Mouse (Mus musculus) small intestine, adult 2 months (tissue): ENCODE measurements around the gene Sdk2. TPM values are rescaled to one million over a fixed set of nuclear protein-coding genes. Genes with fewer than 3 reads are reported as not detected.

Source experiments
- H3K27ac ChIP-seq: fragments of 200-500 bp; 2 replicates; pipeline ENCODE4 v1.5.1; 2012; ENCODE audit warnings: low read depth, low read length, control low read depth, inconsistent platforms; ENCODE audit not compliant: insufficient read depth
- H3K27me3 ChIP-seq: fragments of 200-500 bp; 2 replicates; pipeline ENCODE4 v1.6.1; 2012; ENCODE audit warnings: mild to moderate bottlenecking, moderate library complexity, low read length, inconsistent platforms; ENCODE audit not compliant: control insufficient read depth, insufficient read depth
- H3K36me3 ChIP-seq: fragments of 200-500 bp; 2 replicates; pipeline ENCODE4 v1.6.1; 2012; ENCODE audit warnings: mild to moderate bottlenecking, low read length, control low read depth, inconsistent platforms; ENCODE audit not compliant: control insufficient read depth, insufficient read depth
- H3K4me1 ChIP-seq: fragments of 200-500 bp; 2 replicates; pipeline ENCODE4 v1.6.1; 2012; ENCODE audit warnings: low read length, inconsistent platforms, mixed read lengths; ENCODE audit not compliant: control insufficient read depth, insufficient read depth, insufficient read length
- H3K4me3 ChIP-seq: fragments of 200-500 bp; 2 replicates; pipeline ENCODE4 v1.5.1; 2012; ENCODE audit warnings: low read depth, mild to moderate bottlenecking, control low read depth, inconsistent platforms, low read length, moderate library complexity
- CTCF ChIP-seq: fragments of 200-500 bp; IDR thresholded peaks from 2 replicates; pipeline ENCODE4 v1.5.1; 2012; ENCODE audit warnings: low read depth, mild to moderate bottlenecking, control low read depth, inconsistent platforms, low read length, moderate library complexity, mixed read lengths; ENCODE audit not compliant: insufficient replicate concordance, insufficient read length; ENCODE audit errors: extremely low read depth
- POLR2A ChIP-seq: fragments of 200-500 bp; IDR thresholded peaks from 2 replicates; pipeline ENCODE4 v1.6.1; 2012; ENCODE audit warnings: low read depth, mild to moderate bottlenecking, control low read depth, inconsistent platforms, low read length, moderate library complexity
- WGBS: fragments of 180-500 bp; shearing (Covaris S2); methylation state at CpG from one replicate; pipeline ENCODE4 v1.1.7; 2018; 5-methylcytosine and 5-hydroxymethylcytosine counted together
- polyA plus RNA-seq: library from polyadenylated mRNA; depleted of rRNA; stranded (reverse); fragments of >200 nt; gene quantifications from 2 replicates; pipeline ENCODE4 v1.2.3, GENCODE M21; 2012

Sdk2 gene
- polyA plus RNA-seq, 1 experiment: 0.81 TPM

DNA sequence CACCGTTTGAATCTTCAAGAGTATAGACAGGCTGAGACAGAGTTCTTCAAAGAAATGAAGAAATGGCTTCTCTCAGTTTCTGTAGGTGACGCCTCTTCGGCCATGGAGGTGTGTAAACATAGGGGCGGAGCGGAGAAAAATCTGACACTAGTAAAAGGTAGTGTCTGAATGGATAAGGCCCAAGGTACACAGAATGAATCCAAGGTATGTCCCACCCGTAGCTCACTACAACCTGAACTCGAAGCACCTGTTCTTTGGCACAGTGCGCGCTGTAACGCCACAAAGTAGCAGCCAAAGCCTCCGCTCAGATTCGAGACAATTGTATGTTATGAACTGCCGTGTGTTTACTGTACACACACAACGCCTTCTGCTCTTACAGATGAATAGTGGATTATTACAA is 311.0 kb downstream of the Sdk2 start:
- Histone ChIP-seq H3K27me3 (no peaks in the 10 kb centered on the region), H3K4me3 (no peak overlapping the region), H3K36me3 (no peaks in the 10 kb centered on the region), H3K4me1 (peaks cover 3% of the 10 kb centered on the region; the same call in 1 of the 2 replicates), H3K27ac (no peak overlapping the region)
- WGBS: 49% methylated on average over 14 of the region's 14 CpGs
- no peak for TF ChIP-seq CTCF
- no peak for TF ChIP-seq POLR2A

DNA sequence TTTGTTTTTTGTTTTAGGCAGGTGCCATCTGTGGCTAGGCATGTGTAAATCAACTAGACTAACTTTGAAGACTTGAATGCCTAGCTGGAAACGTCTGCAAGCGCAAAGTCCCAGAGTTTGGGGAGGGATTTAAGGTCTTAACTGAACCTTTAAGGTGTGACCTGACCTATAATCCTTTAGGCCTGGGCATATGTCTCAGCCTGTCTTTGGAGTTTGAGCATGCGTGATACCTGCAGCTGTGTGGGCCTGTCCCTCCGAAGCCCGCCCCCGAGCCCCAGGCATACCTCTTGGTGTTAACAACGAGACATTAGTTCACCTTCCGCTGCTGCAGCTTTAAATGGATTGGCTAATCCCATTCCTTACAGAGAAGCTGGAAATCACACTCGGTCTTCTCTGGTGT is 312.0 kb downstream of the Sdk2 start:
- TF ChIP-seq POLR2A: no peak
- no peak for TF ChIP-seq CTCF
- 88% methylated on average over 9 of the region's 9 CpGs for WGBS
- Histone ChIP-seq H3K27ac (no peak overlapping the region), H3K4me1 (peaks cover 3% of the 10 kb centered on the region; the same call in 1 of the 2 replicates), H3K4me3 (no peak overlapping the region), H3K36me3 (no peaks in the 10 kb centered on the region), H3K27me3 (no peaks in the 10 kb centered on the region)

DNA sequence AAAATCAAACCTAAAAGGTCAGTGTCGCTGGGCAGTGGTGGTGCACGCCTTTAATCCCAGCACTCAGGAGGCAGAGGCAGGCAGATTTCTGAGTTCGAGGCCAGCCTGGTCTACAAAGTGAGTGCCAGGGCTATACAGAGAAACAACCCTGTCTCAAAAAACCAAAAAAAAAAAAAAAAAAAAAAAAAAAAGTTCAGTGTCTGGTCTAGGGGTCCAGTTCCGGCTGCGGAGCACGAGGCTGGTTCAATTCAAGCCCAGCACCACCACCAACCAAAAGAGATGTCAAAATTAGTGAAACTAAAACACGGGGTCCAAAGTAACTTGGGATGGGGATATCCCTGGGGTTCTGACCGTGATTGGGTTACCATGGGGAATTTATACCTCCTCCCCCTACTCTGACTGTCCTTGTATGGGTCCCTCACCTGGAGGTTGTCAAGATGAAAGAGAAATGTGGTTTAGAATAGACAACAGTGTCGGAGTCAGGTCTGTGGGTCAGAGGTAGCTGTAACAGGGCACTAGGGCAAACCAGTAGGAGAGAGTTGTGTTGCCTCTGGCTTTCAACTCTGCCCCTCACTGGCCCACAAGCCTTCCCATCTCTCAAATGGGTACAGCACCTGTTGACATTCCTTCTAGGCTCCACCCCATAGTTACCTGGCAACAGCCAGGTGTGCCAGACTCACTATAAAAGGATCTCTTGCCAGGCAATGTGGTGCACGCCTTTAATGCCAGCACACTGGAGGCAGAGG is 314.0 kb downstream of the Sdk2 start:
- Histone ChIP-seq H3K4me1 (peaks cover 10% of the 10 kb centered on the region), H3K4me3 (no peak overlapping the region), H3K27ac (no peak overlapping the region), H3K27me3 (no peaks in the 10 kb centered on the region), H3K36me3 (no peaks in the 10 kb centered on the region)
- no peak for TF ChIP-seq CTCF
- TF ChIP-seq POLR2A: no peak
- WGBS: 92% methylated on average over 10 of the region's 10 CpGs

DNA sequence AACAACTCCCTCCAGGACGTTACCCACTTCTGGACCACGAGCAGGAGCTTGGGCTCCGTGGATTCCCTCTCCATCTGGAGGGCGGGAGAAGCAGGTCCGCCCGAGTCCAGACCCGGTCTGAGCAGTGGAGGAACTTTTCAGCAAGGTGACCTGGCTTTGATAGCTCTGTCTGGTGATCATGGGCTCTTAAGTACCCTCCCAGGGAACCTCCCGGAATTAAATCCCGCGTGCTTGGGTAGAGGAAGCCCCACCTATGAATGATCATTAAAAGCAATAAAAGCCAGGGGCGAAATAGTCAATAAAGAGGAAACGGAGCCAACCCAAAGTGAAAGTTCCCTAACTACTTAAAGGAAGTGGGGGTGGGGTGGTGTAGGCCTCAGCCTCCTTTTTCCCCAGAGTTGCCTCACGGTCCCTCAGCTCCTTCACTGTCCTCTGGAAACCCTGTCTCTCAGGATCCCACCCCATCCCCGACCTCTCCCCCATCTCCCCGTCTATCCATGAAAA is 314.6 kb downstream of the Sdk2 start:
- WGBS: 5% methylated on average over 15 of the region's 15 CpGs
- H3K27me3 ChIP-seq: no peaks in the 10 kb centered on the region

DNA sequence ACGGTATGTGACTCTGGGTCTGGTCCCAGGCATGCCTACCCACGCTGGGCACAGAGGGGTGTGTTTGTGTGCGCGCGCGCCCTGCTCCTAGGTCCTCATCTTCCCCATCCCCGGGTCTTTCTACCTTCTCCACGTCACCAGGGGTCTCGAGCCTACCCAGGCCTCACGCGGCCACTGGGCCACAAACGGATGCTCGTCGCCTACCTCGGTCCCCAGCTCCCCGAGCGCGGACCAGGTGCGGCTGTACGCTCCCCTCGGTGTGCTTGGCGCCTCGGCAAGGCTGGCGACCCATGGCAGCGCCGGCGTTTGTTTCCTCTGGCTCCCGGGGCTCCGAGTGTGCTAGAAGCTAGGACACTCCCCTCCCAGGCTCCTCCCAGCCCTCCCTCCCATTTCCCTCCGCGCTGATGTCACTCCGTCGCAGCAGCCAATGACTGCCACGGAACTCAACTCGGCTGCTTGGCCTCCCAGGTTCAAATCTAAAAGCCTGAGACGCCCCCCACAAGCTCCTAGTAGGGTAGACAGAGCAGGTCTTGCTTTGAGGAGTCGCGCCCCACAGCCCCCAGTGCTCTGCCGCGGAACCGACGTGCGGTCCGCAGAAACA is 315.3 kb downstream of the Sdk2 start, which contains the start of gene Cdc42ep4:
Gene Cdc42ep4, minus strand, starts transcription at position 398 of the 601 bp plus-strand sequence.
- H3K36me3 ChIP-seq: no peaks in the 10 kb centered on the region
- H3K4me1 ChIP-seq: peaks cover 18% of the 10 kb centered on the region
- peak within 1 kb of the TSS; percentile 98 for H3K27ac ChIP-seq
- H3K4me3 ChIP-seq: peak within 1 kb of the TSS; percentile 84
- no peaks in the 10 kb centered on the region for H3K27me3 ChIP-seq
- WGBS: under 1% methylated on average over 44 of the region's 44 CpGs
- TF ChIP-seq CTCF (no peak), POLR2A (peak; percentile 97)

More for the DNA sequence above, 314.6 kb downstream of the Sdk2 start:
- TF ChIP-seq CTCF: no peak
- TF ChIP-seq POLR2A: no peak
- Histone ChIP-seq H3K4me1 (peaks cover 14% of the 10 kb centered on the region), H3K27ac (peak overlapping the region; percentile 89), H3K4me3 (peak overlapping the region; percentile 84), H3K36me3 (no peaks in the 10 kb centered on the region)

DNA sequence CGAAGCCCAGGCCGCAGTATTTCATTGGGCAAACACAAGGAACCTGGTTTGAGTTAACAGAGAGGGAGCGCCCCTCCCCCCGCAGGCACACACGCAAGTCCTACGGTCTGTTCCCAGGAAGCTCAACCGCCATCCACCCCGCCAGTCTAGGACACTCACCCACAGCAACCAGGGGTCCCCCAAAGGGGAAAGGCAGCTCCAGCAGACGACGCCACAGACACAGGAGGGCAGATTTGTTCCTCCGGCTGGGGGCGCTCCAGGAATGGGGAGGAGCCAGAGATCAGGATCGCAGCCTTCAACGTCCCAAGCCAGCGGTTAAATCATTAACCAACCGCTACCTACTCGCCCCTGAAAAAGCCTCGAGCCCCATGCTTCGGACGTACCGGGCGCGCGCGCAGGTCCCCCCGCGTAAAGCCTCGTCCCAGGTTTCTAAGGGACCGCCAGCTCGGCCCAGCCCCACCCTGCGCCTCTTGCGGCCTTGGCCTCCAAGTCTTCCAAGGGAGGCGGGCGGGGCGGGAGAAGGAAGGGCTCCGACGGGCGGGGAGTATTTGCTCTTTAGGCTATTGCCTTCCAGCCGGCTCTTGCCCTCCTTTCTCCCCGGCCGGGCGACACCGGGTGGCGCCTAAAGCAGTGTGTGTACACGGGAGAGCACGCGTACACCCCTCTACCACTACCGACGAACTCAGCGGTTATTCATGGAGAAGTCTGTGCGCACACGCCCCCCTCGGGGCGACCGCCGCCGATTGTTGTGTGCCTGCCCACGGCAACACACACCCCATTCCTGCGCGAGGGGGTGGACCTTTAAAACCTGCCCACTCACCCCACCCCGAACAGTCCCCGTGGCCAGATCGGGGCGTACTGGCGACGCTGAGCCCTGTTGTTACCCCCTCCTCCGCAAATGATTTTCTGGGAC is 316.0 kb downstream of the Sdk2 start:
- H3K27me3 ChIP-seq: no peaks in the 10 kb centered on the region
- peaks cover 18% of the 10 kb centered on the region for H3K4me1 ChIP-seq
- peak overlapping the region; percentile 84 for H3K4me3 ChIP-seq
- peak; percentile 46 for TF ChIP-seq CTCF
- 0 out of 2 replicates have a peak, but pooled peaks have one; percentile 37 for TF ChIP-seq POLR2A
- WGBS: under 1% methylated on average over 67 of the region's 67 CpGs
- H3K36me3 ChIP-seq: no peaks in the 10 kb centered on the region; the same call in 1 of the 2 replicates
- peak overlapping the region; percentile 98 for H3K27ac ChIP-seq
